Mouse (Mus musculus): ENCODE measurements around the gene Ackr2.

DNA sequence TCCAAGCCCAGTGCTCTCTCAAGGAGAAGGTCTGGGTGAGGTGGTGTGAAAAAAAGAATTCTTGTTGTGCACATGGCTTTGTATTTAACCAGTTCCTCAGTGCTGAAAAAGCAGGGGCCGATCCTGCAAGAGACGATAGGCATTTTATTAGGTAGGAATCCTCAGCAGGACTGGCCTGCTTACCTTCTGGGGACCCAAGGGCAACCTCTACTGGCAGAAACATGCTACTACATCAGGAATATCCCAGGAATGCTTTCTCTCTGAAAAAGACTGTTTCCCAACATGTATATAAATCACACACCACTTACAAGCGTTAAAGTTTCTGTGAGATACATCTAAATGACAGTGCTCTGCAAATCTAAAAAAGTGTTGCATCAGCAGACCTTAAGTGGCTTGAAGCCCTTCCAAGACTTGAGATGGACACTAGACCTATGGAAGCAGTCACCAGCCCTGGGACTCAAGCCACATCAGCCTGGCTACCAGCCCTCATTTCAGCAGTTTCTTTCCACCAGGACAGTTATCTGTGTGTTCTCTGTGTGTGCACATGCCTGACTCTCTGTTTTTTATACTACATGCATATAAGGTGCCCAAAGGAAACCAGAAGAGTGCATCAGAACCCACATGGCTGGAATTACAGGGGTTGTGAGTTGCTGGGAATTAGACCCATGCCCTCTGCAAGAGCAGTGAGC lies 21.0 kb upstream of the Ackr2 start:
- TF ChIP-seq GATA1 (IDR thresholded peaks at IDR 0.05; ENCODE audit: borderline replicate concordance, low read length) (no peak), FLI1 (IDR thresholded peaks at IDR 0.05; ENCODE audit: low read length) (no peak)
